Mouse (Mus musculus) lung, adult 18-20 months (tissue): ENCODE measurements at regions not wholly inside any gene's neighbourhood (a gene's known extent, or its start where the extent isn't known, plus 50 kb on each side); places are given as distances from the start of the nearest gene placed in this dataset.
A peak's percentile ranks its signal among the peaks of the same experiment; 100 is the strongest.

Source experiments
- DNase-seq, 2 experiments: peaks; one replicate each; pipeline ENCODE4 v3.0.0; 2022; ENCODE audit warnings: mixed read lengths in 2 of 2

DNA sequence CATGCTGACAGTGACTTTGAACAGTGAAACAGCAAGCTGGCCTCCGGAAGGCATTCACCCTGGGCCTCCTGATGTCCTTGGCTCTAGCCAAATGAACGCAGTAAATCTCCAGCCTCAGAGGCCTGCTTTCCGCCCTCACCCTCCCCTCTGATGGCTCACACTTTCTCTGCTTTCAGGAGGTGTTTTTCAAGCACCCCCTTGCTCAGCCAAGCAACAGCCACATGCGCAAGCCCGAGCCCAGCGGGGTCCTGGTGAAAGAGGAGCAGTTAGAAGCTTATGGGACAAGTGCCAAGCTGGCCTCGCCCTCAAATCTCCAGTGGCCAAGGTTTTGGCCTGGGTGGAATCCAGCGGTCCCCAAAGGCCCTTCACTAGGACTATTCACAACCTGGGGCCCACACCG, 109.6 kb upstream of the Zbtb40 start:
- no peak for DNase-seq

DNA sequence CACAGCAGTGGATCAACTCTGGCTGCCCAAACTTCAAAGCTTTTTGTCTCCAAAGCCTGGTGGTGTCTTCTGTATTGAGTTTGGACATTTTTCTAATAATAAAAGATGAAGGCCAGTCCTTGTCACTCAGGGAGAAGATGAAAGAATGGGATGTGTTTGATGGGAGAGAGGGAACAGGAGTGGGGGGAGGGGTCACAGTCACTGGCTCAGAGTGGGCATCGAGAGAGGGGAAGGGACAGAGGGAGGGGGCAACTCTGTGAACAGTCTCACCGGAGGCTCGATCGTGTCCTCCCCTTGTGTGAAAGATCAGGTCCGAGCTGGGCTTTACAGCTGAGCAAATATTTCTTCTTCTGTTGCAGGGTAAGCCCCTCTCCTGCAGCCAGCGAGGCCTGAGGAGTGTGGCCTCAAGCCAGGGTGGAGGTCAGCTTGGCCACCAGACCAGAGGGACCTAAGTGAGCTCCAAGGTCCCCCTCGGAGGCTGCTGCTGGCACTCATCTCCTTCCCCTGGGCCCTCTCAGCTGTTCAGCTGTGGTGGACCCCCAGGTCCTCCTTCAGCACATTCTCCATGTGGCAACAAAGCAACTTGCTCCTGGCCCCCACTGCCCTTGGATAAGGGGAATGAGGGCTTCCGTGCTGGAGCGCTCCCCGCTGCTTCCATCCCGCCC, 108.0 kb upstream of the Zbtb40 start:
- no peak for DNase-seq

- no peak for DNase-seq
Measured at GRCm38 (mm10) chr4:137148756-137149155, 100.2 kb upstream of the Zbtb40 start.

- DNase-seq, result no peak
Measured at GRCm38 (mm10) chr4:137147795-137148194, 99.2 kb upstream of the Zbtb40 start.

DNA sequence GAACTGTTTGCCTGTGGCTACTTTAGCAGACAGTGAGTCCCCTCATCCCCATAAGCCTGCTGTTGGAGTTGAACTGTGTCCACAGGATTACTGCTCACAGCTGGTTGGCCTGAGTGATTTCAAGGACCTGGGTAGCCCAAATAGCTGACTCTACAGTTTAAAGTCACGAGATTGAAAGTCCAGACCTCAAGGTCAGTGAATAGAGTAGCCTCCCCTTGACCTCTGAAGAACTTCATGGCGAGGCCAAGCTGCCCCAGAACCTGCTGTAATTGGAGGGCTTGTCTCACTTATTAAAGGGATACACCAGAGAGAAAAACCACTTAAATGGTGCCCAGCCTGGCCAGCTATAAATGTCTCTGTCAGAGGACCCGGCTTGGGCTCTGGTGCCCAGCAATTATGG, 97.7 kb upstream of the Zbtb40 start:
- DNase-seq, result no peak

- no peak for DNase-seq
Measured at GRCm38 (mm10) chr4:137142316-137142715, 93.7 kb upstream of the Zbtb40 start.

DNA sequence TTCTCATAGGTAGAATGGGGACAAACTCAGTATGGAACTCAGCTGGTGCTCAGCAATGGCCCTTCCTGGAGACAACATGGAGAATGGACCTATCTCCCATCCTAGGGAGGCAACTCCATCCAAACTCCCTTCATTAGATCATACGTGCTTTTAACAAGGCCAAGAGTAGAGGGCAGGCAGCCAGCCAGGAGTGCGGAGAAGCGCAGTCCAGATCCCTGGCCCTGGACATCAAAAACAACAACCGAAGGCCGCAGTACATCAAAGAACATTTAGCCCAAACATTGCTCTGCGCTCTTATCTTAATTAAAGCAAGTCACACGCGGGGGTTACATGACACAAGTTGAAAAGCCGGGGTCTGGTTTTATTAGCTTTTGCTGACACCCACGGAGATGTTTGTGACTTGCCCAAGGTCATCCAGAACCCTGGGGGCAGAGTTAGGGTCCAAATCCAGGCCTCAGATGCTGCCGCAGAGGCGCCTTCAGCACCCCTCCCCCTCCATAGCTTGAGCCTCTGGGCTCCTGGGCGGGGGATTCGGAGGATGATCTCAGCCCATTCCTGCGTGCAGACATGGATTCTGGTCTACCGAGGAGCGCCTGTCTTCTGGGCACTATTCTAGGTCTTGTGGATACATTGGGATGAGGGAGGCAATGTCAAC, 90.6 kb upstream of the Zbtb40 start:
- no peak for DNase-seq

GRCm38 (mm10) chr4:137138127-137138526, 89.5 kb upstream of the Zbtb40 start:
- no peak for DNase-seq

- DNase-seq, result no peak
Measured at GRCm38 (mm10) chr4:137136313-137136712, 87.7 kb upstream of the Zbtb40 start.

DNA sequence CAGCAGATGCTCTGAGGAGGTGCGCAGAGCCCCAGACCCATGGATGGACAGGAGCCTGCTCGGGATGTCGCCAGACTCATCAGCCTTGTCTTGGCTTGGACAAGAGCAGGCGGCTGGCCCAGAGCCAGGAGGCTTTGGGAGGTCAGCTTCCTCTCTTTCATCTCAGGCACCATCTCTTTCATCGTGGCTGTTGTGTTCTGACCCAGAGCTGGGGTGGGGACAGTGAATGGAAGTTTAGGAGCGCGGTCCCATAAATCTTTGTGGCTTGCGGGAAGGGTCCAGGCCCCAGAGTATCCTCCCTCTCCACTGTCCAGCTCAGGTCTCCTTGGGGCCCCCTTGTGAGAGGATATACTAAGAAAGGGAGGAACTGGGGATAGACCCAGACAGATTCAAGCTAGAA, 87.2 kb upstream of the Zbtb40 start:
- peak; percentile 39 to 56 for DNase-seq

- no peak for DNase-seq
Measured at GRCm38 (mm10) chr4:137134553-137134952, 86.0 kb upstream of the Zbtb40 start.

- peak; percentile 33 to 34 for DNase-seq
Measured at GRCm38 (mm10) chr4:137133789-137134188, 85.2 kb upstream of the Zbtb40 start.

DNA sequence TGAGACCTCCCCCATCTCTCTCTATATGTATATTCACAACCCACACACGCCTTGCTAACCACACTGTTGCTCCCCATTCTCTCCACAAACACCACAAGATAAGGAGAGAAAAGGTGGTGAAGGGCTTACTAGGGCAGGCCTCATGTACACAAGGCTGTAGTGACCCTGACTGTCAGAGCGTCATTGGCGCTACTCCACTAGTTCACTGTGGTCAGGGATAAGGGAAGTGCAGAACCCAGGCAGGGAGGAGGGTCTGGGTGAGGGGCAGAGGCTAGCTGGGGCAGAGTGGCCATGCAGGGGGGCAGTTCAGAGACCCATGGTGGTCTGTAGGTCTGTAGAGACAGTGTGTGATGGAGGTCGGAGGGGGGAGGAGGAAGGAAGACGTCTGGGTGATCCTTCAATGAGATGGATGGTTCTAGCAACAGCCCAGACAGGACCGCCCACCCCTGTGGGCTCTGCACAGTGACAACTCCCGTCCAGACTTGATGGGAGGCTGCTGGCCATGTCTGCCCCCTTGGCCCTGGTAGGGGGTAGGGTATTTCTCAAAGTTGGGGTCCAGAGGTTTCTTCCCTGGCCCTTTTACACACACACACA, 82.1 kb upstream of the Zbtb40 start:
- DNase-seq, result no peak

- DNase-seq, result no peak
Measured at GRCm38 (mm10) chr4:137128152-137128551, 79.6 kb upstream of the Zbtb40 start.

GRCm38 (mm10) chr4:137121684-137122083, 73.1 kb upstream of the Zbtb40 start:
- peak; percentile 69 to 75 for DNase-seq

DNA sequence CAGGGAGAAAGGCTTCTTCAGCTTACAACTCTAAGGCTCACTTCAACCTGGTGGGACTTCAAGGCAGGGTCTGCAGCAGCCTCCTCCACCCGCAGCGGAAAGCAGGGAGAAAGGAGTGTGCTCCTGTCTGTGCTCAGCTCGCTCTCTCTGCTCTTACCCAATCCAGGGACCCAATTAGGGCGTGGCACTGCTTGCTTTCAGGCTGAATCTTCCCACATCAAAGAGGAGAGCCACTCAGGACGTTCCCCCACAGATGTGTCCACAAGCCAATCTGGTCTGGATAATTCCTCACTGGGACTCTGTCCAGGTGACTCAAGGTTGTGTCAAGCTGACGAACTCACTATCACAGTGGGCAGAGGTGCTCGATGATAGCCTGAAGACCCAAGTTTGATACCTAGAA, 72.0 kb upstream of the Zbtb40 start:
- DNase-seq, result no peak

DNA sequence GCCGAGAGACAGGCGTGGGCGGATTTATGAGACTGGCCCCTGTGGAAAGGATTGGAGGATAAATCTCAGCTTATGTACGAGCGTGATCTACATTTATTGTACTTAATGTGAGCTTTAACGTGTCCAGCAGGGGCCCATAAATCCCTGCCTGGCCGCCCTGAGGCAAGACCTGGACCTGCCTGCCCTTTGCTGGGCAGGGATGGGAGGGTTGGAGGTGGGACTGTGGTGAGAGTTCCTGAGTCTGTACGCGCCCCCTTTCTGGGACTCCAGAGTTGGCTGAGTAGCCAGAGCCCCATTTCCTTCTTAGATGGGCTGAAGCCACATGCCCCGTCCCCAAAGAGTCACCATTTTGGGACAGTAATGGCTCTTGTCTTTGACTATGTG, 69.7 kb upstream of the Zbtb40 start:
- no peak for DNase-seq

DNA sequence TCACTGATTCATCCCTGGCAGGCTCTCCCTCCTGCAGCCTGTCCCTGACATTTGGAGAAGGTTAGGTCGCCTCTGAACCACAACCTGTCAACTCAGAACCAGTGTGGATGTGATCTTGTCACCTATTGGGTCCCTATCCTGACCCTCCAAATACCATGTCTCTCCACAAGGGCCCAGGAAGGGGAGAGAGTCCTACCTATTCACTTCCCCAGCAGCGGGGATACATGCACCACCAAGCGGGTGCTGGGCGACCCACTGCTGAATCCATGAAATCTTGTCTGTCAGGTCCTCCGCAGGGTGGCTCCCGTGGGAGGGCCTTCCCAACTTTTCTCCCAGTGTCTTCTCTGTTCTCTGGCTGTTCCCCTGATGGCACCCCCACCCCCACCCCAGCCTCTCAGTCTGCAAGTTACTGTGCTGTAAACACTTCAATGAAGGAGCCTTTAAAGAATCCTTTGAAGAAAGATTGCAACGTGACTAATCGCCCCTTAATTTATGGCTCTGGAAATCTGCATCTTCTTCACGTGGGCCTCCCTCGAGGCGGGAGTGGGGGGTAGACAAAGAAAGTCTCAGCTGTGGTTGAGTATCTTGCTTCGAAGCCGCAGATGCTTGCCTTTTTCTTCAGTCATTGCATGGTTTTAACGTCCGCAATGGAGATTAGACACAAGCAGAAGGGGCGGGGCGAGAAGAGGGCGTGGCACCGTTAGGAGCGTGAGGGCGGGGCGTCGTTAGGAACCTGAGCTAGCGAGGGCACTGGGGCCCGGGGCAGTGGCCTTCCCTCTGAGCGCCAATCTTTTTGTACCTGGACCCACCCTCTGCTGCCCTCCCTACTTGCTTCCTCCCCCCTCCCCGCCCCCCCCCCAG, 69.1 kb upstream of the Zbtb40 start:
- peak; percentile 55 to 67 for DNase-seq

DNA sequence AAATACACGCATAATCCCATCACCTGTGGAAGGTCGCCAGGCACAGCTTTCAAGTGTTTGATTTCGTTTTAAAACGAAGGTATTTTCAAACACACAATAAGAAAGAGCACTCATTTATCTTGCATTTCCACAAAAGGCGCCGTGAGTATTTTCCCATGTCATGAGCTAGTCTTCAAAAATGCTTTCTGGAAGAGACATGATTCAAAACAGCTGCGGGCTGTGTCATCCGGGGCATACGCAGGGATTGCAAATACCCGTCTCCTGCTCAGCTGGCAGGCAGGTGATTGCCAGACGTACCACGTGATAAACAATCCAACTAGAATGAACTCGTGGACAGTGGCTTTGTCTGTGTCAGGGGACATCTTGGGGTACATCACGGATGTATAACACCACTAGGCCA, 66.5 kb upstream of the Zbtb40 start:
- no peak for DNase-seq

- no peak for DNase-seq
Measured at GRCm38 (mm10) chr4:137110276-137110675, 61.7 kb upstream of the Zbtb40 start.

DNA sequence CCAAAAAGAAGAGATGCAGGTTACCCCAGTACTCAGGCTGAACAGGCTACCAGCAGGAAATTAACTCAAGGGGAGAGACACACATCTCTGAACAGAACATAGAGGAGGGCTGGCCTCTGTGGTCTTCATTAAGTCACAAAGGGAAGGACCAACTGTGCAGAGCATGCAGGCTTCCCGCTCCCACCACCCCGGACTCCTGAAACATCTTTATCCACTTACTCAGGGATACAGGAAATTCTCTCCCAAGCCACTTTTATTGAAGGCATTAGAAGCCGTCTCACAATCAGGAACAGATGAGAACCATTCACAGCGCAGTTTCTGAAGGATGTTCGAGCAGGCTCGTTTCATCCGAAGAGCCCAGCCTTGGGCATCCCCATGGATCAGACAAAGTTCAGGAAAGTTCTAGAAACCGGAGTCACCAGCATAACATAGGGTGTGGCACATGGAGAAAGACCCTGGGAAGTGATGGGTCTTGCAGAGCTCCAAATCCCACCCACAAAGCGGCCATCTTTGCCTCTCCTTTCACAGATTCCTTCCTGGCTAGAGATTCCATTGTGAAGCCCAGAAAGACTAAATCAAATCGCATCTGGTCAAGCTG, 55.9 kb upstream of the Zbtb40 start:
- DNase-seq, result no peak

GRCm38 (mm10) chr4:137101169-137101568, 52.6 kb upstream of the Zbtb40 start:
- DNase-seq, result no peak

GRCm38 (mm10) chr4:137100756-137101155, 52.2 kb upstream of the Zbtb40 start:
- DNase-seq, result no peak
